Mouse (Mus musculus): ENCODE results near the gene Angel2. TPM values are rescaled to one million over a fixed set of nuclear protein-coding genes. Genes with fewer than 3 reads are reported as not detected.

Angel2 gene
- total RNA-seq, 2 experiments from 2014 or later = 23.1 to 25.1 TPM

DNA sequence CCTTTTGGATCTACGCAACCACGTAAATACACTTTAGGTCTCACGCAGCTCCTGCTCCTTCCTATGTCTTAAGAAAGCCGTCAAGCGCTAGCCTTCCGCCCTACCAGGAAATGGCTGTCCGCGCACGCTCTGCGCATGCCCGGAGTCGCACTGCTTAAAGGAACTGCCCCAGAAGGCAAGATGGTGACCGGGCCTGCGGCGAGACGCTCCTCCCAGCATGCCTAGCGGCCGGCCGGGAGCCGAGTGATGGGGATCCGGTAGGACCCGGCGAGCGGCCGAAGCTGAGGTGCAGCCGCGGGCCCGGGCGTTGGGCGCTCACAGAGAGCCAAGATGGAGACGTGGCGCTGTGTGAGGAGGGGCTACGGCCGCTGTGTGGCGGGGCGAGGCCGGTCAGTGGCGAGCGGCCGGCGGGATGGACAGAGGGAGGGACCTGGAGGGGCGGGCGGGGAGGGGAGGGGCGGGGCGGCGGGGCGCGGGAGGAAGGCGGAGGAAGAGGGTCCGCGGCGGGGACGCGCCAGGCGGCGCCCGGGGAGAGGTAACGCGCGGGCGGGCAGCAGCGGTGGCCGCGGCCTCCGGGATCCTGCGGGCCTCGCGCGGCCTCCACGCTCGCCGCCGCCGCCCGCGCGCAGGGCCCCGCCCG is 3.6 kb downstream of the Angel2 start:
- peak; percentile 96 to 98 for DNase-seq
- intact Hi-C loops (cut with DNase I) = no loop called here

DNA sequence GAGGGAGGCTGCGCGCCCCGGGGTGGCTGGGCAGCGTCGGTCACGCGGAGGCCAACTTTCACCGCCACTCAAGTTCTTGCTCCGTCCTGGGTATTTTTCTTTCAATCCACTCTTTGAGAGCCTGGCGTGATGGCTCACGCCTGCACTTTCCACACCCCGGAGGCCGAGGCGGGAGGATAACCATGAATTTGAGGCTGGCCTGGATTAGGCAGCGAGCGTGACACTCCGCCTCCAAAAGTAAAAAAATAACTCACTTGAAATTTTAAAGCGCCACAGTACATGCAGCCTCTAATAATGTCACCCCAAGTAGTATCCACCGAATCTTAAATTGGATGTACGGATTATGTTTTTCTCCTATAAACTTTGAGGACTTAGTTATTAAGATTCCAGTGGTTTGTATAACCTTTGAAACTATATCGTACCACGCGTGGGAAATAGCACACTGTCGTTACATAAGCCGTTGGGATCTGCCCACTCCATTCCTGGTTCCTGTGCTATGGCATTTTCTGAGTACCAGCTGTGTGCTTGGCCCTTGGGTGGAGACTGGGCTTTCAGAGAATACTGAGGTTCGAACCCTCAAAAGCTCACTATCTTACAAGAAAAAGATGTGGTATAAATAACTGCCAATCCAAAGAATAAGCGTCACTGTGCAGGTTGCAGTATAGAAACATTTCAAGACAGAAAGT is 4.2 kb downstream of the Angel2 start:
- peak; percentile 12 to 49 for DNase-seq
- intact Hi-C loops (cut with DNase I) = no loop called here

- DNase-seq = no peak
- intact Hi-C loops (cut with DNase I) = no loop called here
Observed at GRCm38 (mm10) chr1:190930181-190930580, 5.3 kb downstream of the Angel2 start.

DNA sequence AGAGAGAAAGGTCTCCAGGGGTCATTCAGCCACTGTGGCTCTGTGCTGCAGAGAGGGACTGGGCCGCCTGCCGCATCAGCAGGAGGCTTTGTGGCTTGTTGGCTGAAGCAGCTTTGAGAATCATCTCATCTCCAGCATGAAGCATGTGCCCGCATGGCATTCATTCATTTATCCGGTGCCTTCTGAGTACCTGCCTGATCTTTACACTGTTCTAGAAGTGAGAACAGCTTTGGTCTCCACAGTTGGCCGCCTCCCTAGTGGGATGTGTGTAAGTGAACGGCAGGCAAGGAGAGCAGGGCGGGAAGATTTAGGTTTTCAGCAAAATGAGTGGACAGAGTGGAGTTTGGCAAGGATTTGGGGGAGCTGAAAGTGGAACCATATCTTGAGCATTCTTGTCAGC is 14.9 kb downstream of the Angel2 start:
- DNase-seq = no peak
- intact Hi-C loops (cut with DNase I) = loop anchor here (5.0 kb wide), 1 partner anchor 117 kb away; no protein-coding TSS in a partner anchor

DNA sequence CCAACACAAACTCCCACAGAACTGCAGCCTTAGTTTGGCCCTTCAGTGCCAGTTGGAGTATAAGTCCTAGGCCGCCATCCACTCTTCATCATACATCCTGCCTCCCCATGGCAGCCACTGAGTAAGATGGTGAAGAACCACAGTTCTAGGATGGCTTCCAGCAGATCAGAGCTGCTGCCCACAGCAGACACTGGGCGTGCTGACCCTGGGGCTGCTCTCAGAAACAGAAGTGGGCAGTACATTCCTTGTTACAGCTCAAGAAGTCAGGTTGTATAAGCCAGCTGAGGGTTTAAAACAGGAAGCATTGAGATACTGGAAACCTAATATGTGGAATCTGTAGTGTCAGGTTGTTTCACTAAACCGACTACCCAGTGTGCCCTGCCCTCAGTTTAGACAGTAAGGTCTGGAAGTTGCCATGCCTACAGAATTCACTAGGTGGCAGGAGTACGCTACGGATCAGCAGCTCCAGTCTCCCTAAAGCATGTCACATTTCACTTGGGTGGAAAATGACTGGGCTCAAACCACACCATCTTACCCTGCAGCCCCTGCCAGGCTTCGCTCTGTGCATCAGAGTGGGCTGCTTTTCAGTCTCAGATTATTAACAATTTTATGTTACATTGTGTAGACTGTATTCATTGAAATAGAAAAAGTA is 19.3 kb downstream of the Angel2 start:
- intact Hi-C loops (cut with DNase I) = loop anchor here (2.0 to 5.0 kb wide), 2 partner anchors 113 to 131 kb away; no protein-coding TSS in a partner anchor
- DNase-seq = peak; percentile 53 to 62

- intact Hi-C loops (cut with DNase I) = loop anchor here (5.0 kb wide), 2 partner anchors 44 to 179 kb away; no protein-coding TSS in a partner anchor
- no peak for DNase-seq
Observed at GRCm38 (mm10) chr1:190947986-190948385, 23.1 kb downstream of the Angel2 start.

- intact Hi-C loops (cut with DNase I) = loop anchor here (5.0 kb wide), 2 partner anchors 44 to 179 kb away; no protein-coding TSS in a partner anchor
Observed at GRCm38 (mm10) chr1:190948439-190948838, 23.5 kb downstream of the Angel2 start.

DNA sequence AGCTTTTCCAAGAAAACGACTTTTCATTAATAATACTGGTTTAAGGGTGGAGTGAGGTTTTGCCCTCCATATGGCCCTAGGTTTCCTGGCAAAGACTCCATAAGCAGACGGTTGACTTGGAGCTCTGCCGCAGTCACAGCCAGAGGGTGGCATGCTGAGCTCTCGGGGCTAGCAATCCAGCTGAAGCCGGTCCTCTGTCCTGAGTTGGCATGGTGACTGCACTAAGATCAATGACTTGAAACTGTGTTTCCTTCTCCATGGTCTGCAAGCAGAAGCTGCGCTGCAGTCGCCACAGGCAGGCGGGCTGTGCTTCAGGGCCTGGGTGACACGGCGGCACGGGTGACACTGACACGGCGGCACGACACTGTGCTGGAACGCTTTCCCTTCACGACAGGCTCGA is 23.9 kb downstream of the Angel2 start:
- intact Hi-C loops (cut with DNase I) = loop anchor here (5.0 kb wide), 2 partner anchors 43 to 178 kb away; no protein-coding TSS in a partner anchor
- DNase-seq = no peak

More at GRCm38 (mm10) chr1:190948439-190948838, 23.5 kb downstream of the Angel2 start:
- no peak for DNase-seq

DNA sequence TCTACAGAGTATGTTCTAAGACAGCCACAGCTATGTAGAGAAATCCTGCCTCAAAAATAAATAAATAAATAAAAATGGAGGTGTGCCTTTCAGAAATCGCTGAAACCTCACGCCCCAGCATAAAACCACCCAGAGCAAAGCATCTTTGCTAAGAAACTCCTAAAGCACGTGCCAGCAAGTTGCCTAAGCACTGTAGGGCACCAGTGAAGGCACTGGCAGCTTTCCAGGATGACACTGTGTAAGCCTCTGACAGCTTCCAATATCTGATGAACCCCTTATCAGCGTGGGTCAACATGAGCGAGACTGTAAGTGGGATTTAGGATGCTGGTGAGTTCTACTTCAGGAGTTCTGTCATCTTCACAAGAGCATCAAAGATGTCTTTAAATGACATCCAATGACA is 26.1 kb downstream of the Angel2 start:
- intact Hi-C loops (cut with DNase I) = loop anchor here (10.0 kb wide), 1 partner anchor 334 kb away; no protein-coding TSS in a partner anchor
- no peak for DNase-seq

DNA sequence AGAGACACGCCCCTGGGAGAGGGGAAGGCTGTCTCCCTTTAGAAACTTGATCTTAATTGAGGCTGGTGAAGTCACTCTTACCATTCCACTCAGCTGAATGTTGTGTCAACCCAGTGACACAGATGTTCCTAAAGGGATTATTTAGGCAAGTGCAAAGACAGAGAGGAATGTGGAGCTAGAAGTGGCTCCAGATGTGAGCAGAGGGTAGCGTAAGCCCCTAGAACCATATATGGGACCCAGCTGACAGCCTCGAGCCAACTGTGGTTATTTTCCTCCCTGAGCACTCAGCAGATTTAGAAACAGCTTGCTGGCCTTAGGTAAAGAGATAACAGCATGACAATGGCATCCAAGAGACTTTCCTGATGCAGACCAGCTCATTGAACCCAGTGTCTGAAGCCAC is 28.1 kb downstream of the Angel2 start:
- intact Hi-C loops (cut with DNase I) = loop anchor here (10.0 kb wide), 1 partner anchor 332 kb away; no protein-coding TSS in a partner anchor
- no peak for DNase-seq

DNA sequence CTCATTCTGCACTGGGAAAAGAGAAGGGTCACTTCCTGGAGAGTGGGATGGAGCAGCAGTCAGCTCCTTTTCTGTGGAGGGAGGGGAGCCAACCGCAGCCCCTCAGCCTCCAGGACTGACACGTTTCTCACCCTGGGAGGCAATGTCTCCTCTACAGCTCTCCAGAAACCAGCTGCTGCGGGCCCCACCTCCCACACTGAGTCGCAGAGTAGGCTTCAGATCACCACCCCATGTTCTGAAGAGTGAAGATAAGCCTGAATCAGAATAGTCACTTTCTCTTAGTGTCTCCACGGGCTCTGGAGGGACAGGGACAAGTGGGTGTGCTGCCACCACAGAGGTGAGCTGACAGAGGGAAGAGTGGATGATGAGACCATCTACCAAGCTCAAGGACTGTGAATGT is 33.9 kb downstream of the Angel2 start:
- intact Hi-C loops (cut with DNase I) = loop anchor here (10.0 kb wide), 1 partner anchor 326 kb away; no protein-coding TSS in a partner anchor
- DNase-seq = no peak

GRCm38 (mm10) chr1:190962760-190963159 is 37.8 kb downstream of the Angel2 start:
- no peak for DNase-seq
- intact Hi-C loops (cut with DNase I) = no loop called here

DNA sequence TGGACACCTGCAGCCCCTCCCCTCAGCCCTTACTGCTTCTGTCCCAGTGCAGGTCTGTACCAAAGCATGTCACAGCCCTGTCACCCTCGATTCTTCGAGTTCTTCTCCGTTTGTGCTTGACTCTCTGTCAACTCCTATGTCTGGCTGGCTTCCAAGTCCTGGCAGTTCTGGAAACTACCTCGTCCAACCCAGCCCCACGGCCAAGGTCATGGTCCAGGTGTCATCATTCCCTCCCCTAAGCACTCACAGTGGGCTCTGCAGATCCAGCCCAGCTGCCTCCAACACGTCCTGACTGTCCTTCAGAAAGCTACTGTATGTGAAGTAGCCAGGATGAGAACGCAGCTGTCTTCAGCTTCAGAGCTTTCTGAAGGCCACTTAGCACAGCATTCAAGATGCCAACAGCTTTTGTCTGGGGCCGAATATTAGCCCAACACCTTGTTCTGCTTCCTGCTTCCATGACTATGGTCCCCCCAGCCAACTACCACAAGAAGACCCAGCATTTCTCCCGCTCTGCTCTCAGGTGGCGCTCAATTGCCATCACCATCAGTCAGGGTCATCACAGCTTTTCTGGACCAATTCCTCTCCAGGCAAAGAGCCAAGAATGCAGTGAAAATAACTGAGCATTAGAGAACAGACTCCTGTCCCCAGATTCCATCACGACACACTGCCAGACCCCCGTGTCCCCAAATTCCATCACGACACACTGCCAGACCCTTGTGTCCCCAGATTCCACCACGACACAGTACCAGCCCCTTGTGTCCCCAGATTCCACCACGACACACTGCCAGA is 40.3 kb downstream of the Angel2 start:
- DNase-seq = no peak

GRCm38 (mm10) chr1:190968010-190968409 is 43.1 kb downstream of the Angel2 start:
- no peak for DNase-seq

More for the DNA sequence above, 40.3 kb downstream of the Angel2 start:
- intact Hi-C loops (cut with DNase I) = no loop called here

DNA sequence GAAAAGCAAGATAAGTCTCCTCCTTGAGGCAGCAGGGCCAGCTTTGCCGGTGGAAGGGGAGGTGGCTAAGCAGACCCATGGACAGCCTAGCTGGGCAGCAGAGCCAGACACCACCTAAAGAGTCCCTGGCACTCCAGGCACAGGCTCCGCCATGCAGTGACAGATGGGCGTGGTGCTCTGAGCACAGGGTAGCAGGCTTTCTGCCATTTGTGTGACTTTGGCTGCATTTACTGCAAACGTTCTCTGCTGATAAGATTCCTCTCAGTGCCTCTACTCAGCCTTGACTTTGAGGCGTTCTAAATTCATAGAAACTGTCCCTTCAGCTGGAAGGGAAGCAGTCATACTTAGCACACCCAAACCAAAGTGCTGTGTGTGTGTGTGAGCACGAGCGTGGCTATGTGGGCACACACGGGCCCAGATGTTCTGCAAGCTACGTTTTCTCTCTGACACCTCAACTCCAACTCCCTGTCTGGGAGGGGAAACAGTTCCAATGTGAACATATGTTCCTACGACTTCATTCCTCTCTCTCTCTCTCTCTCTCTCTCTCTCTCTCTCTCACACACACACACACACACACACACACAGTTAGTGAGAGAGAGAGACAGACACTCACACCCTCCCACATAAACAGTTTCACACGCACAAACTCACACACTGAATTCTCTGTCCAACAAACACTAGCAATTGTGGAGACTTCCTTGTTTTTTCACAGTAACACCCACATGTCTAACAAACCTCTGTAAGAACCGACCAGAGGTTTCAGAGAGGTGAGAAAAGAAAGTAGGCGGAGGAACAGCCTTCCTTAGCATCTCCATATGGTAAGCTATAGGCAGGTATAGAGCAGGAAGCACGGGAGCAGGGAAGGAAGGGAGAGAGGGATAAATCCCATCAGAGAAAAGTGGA is 47.0 kb downstream of the Angel2 start:
- intact Hi-C loops (cut with DNase I) = no loop called here
- DNase-seq = no peak

More at GRCm38 (mm10) chr1:190968010-190968409, 43.1 kb downstream of the Angel2 start:
- intact Hi-C loops (cut with DNase I) = no loop called here

GRCm38 (mm10) chr1:190972612-190973192 is 47.8 kb downstream of the Angel2 start:
- DNase-seq = peak; percentile 30 to 42
- intact Hi-C loops (cut with DNase I) = no loop called here

GRCm38 (mm10) chr1:190974191-190974590 is 49.3 kb downstream of the Angel2 start:
- no peak for DNase-seq
- intact Hi-C loops (cut with DNase I) = no loop called here

- DNase-seq = no peak
- intact Hi-C loops (cut with DNase I) = no loop called here
Observed at GRCm38 (mm10) chr1:190974833-190975232, 49.9 kb downstream of the Angel2 start.

Measured in gastrocnemius, postnatal 36 days (tissue).